Mouse (Mus musculus) natural killer cell, adult 2 months (primary cell): ENCODE measurements around the gene Cd300lf.

Experiments
- DNase-seq, 2 experiments: peaks; one replicate each; pipeline ENCODE4 v3.0.0; 2022; ENCODE audit warnings: low spot score in 2 of 2

The Cd300lf gene

DNA sequence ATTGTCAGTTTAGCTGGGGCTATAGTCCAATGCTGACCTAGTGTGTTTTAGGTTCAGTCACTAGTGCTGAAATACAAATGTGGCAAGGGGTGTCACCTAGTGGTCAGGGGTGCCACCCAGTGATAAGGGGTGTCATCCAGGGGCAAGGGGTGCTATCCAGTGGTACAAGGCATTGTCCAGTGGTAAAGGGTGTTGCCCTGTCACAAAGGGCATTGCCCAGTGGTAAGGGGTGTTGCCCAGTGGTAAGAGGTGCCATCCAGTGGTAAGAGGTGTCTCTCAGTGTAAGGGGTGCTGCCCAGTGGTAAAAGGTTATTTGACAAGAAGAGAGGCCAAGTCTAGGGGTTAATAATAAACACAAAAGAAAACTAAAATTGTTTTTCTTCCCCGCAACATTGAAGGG is 56.4 kb downstream of the Cd300lf start:
- peak; percentile 76 to 90 for DNase-seq

DNA sequence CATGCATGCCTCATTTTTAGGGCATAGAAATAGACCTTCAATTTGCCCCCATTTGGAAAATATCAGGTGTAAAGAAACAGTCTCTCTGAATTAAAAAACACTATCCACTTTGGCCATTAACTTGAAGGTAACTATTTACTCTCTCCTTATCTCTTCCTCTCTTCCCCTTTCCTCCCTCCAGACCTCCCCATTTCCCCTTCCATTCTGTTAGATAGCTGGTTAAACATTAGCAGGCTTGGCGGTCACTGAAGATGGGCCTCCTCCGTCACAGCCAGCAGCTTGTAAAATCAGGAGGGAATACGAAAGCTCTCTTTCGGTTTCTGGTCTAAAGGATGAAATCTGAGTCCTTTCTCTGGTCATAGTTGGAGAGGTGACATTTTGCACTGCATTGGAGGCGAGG is 57.9 kb downstream of the Cd300lf start:
- DNase-seq: no peak

DNA sequence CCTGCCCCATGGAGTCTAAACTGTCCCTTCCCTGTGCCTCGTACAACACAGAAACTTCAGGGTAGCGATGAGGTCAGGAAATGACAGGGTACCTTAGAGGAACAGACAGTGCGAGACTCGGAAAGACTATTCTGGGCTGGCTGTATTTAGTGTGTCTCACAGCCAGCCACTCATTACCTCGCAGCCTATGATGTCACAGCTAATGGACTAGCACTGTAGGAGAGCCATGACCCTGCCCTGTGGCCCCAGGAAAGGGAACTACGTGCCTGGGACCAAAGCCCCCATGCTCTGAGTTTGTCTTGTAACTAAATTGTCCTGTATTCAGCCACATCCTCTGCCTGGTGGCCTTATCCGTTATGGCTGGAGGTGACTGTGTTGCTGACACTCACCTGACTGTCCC is 58.4 kb downstream of the Cd300lf start:
- DNase-seq: no peak

DNA sequence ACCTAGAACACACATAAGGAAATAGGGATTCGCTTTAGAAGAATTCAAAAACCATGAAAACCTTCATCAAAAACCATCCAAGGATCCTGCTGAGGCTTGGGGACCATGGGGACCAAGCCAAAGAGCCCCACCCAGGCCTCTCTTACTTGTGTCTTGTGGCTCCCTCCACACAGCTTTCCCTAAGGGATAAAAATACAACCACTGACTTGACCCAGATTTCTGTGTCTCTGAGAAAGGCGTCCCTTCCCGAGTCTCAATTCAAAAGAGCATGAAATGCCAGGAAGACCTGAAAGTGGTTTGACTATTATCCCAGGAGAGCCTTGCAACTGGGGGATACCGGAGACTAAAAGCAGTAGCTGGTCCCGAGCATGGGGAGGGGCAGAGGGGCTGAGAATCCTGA is 60.8 kb downstream of the Cd300lf start:
- DNase-seq: no peak

DNA sequence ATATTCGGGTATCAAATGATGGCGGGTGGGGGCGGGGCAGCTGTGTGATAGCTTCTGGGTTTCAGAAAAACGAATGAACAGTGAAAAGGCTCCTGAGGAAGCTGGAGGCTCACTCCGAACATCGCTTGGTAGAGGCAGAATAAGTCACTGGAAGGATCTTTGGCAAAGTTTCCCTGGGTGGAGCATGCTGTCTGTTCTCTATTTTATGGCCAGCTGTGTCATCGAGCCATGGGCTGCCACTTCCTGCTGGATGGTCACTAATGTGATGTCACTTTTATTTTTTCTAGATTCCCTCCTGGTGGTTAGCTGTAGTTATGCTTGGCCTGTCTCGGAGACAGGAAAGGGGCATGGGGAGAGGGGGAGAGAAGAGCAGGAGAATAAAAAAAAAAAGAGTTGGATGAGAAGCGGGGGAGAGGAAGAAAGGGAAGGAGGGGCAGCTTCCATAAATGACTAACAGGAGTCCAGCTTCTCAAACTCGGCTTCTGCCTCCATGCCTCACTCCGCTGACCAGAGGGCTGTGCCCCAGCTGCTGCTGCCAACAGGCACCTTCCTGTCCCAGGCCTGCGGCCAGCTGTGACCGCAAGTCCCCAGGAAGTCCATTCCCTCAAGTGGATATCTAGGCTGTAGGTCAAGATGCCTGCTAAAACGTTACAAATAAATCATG is 62.0 kb downstream of the Cd300lf start:
- no peak for DNase-seq

DNA sequence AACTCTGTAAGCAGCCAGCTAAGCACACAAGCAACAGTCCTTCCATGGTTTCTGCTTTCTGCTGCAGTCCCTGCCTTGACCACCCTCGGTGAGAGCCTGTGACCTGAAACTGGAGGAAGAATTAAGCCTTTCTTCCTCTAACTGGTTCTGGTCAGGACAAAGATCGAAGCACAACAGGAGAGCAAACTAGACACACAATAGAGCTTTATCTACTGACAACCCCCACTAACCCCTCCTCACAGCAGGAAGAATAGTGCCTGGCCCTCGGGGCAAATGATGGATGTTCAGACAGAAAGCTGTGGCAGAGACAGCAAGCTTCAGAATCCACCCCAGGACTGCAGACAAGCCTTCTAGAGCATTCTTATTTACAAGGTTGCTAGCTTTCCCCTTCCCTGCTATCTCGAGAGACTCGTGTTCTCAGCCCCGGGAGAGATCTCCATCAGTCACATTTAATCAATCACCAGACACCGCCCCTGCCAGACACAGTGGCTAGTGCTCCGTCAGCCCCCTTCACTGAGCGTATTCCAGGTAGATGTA is 62.7 kb downstream of the Cd300lf start:
- no peak for DNase-seq

DNA sequence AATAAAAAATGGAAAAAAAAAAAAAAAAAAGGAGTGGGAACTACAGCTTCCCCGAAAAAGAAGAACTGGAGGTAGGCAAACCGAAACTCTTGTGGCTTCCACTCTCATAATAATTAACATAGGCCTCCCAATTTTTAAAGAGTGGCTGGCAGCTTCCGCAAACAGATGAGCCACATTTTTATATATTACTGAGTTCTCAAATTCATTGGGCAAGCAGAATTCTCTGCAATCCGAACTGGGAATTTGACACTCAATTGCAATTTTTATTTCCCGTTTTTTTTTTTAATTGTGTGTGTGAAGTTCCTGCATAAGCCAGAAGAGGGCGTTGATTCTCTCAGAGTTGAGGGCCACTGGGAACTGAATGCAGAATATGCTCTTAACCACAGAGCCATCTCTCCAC is 67.0 kb downstream of the Cd300lf start:
- DNase-seq: no peak
